Mouse (Mus musculus): Measurements from ENCODE around the gene Igf2.

GRCm38 (mm10) chr7:142656055-142656454 lies 10.6 kb downstream of the Igf2 start:
- no peak for TF ChIP-seq CTCF (conservative IDR thresholded peaks at IDR 0.05; ENCODE audit: low read length)
- no peak for TF ChIP-seq POU5F1 (IDR thresholded peaks at IDR 0.05; ENCODE audit: borderline replicate concordance, low read length)
- no peak for TF ChIP-seq NANOG (IDR thresholded peaks at IDR 0.05; ENCODE audit: borderline replicate concordance, low read length)

Data from E14TG2a.4 (cell line).